Mouse (Mus musculus): ENCODE results near the gene Nectin1. TPM values are rescaled to one million over a fixed set of nuclear protein-coding genes. Genes with fewer than 3 reads are reported as not detected.

Nectin1 gene
- total and polyA plus RNA-seq, 3 experiments, result 0.26 to 1.9 (median 1.8) TPM

- in situ Hi-C loops (cut with MboI; ENCODE audit: low pct_ligation_motif_present, low pct_unique_long_range_greater_than_20kb, low sequenced_read_pairs), result no loop called here
- dilution Hi-C loops (cut with MboI; ENCODE audit: extremely low pct_ligation_motif_present, extremely low pct_unique_long_range_greater_than_20kb, low sequenced_read_pairs), result no loop called here
- Histone ChIP-seq H3K4me1 (ENCODE audit: control insufficient read depth in 1 of 2, insufficient read depth in 2 of 2) (peaks cover 16 to 34% of the 10 kb centered on the region in 2 experiments), H3K4me2 (ENCODE audit: insufficient read depth, low read depth, poor library complexity, severe bottlenecking) (no peak overlapping the region), H3K36me3 (replicated peaks in 1 of 2; ENCODE audit: control insufficient read depth in 1 of 2, insufficient read depth in 1 of 2, low read length in 1 of 2) (no peaks in the 10 kb centered on the region), H3K27me3 (replicated peaks) (peaks cover 42% of the 10 kb centered on the region), H3K27ac (ENCODE audit: insufficient read depth, low read depth) (no peak overlapping the region), H3K9me3 (replicated peaks; ENCODE audit: low read length) (no peaks in the 10 kb centered on the region), H3K79me2 (replicated peaks; ENCODE audit: control insufficient read depth, extremely low read depth, insufficient read depth, poor library complexity, severe bottlenecking) (no peaks in the 10 kb centered on the region), H3K4me3 (replicated peaks in 1 of 3; ENCODE audit: low read depth in 2 of 3, low read length in 2 of 3, poor library complexity in 1 of 3) (no peak overlapping the region), H3K9ac (ENCODE audit: insufficient read depth, low read depth) (no peak overlapping the region)
- DNase-seq (ENCODE audit: extremely low read depth), result no peak
- TF ChIP-seq SMC3 (IDR thresholded peaks at IDR 0.05; ENCODE audit: low read depth, low read length) (no peak), RCOR1 (conservative IDR thresholded peaks at IDR 0.05; ENCODE audit: low read depth, low read length) (no peak), USF2 (conservative IDR thresholded peaks at IDR 0.05; ENCODE audit: low read depth, low read length) (no peak), GABPA (IDR thresholded peaks at IDR 0.05; ENCODE audit: insufficient replicate concordance, low read depth, low read length) (no peak), IRF4 (IDR thresholded peaks at IDR 0.05; ENCODE audit: low read depth, low read length) (no peak), ETS1 (conservative IDR thresholded peaks at IDR 0.05; ENCODE audit: low read depth, low read length) (no peak), MYC (IDR thresholded peaks at IDR 0.05; ENCODE audit: low read depth, low read length) (no peak), MEF2A (IDR thresholded peaks at IDR 0.05; ENCODE audit: borderline replicate concordance, low read depth, low read length) (no peak), CHD1 (IDR thresholded peaks at IDR 0.05; ENCODE audit: low read depth, low read length) (no peak), PAX5 (IDR thresholded peaks at IDR 0.05; ENCODE audit: low read length) (no peak), ZC3H11A (IDR thresholded peaks at IDR 0.05; ENCODE audit: low read depth, low read length) (no peak), MAFK (IDR thresholded peaks at IDR 0.05; ENCODE audit: insufficient replicate concordance, low read length) (no peak), E2F4 (IDR thresholded peaks at IDR 0.05; ENCODE audit: insufficient replicate concordance, low read depth, low read length) (no peak), RAD21 (IDR thresholded peaks at IDR 0.05; ENCODE audit: low read depth, low read length) (no peak), USF1 (IDR thresholded peaks at IDR 0.05; ENCODE audit: low read depth, low read length) (no peak), EP300 (IDR thresholded peaks at IDR 0.05; ENCODE audit: low read length) (no peak), ELF1 (IDR thresholded peaks at IDR 0.05; ENCODE audit: low read depth, low read length) (no peak), ZMIZ1 (IDR thresholded peaks at IDR 0.05; ENCODE audit: low read depth, low read length) (no peak), HCFC1 (IDR thresholded peaks at IDR 0.05; ENCODE audit: low read depth, low read length) (no peak), POLR2A (IDR thresholded peaks at IDR 0.05; ENCODE audit: low read depth, low read length) (no peak)
Measured at GRCm38 (mm10) chr9:43719407-43719839, 24.4 kb upstream of the Nectin1 start.

- in situ Hi-C loops (cut with MboI; ENCODE audit: low pct_ligation_motif_present, low pct_unique_long_range_greater_than_20kb, low sequenced_read_pairs), result no loop called here
Measured at GRCm38 (mm10) chr9:43720046-43720445, 23.7 kb upstream of the Nectin1 start.

More at GRCm38 (mm10) chr9:43720046-43720445, 23.7 kb upstream of the Nectin1 start:
- Histone ChIP-seq H3K4me1 (ENCODE audit: control insufficient read depth in 1 of 2, insufficient read depth in 2 of 2) (peaks cover 16 to 33% of the 10 kb centered on the region in 2 experiments), H3K9ac (ENCODE audit: insufficient read depth, low read depth) (no peak overlapping the region), H3K27ac (ENCODE audit: insufficient read depth, low read depth) (no peak overlapping the region), H3K27me3 (replicated peaks) (peaks cover 43% of the 10 kb centered on the region), H3K79me2 (replicated peaks; ENCODE audit: control insufficient read depth, extremely low read depth, insufficient read depth, poor library complexity, severe bottlenecking) (no peaks in the 10 kb centered on the region), H3K9me3 (replicated peaks; ENCODE audit: low read length) (no peaks in the 10 kb centered on the region), H3K4me3 (replicated peaks in 1 of 3; ENCODE audit: low read depth in 2 of 3, low read length in 2 of 3, poor library complexity in 1 of 3) (no peak overlapping the region), H3K36me3 (replicated peaks in 1 of 2; ENCODE audit: control insufficient read depth in 1 of 2, insufficient read depth in 1 of 2, low read length in 1 of 2) (no peaks in the 10 kb centered on the region), H3K4me2 (ENCODE audit: insufficient read depth, low read depth, poor library complexity, severe bottlenecking) (no peak overlapping the region)
- dilution Hi-C loops (cut with MboI; ENCODE audit: extremely low pct_ligation_motif_present, extremely low pct_unique_long_range_greater_than_20kb, low sequenced_read_pairs), result no loop called here
- no peak for DNase-seq (ENCODE audit: extremely low read depth)
- TF ChIP-seq MXI1 (IDR thresholded peaks at IDR 0.05; ENCODE audit: low read depth, low read length), result 0 out of 2 replicates have a peak, but pooled peaks have one; percentile 28
- no peak for TF ChIP-seq EP300 (IDR thresholded peaks at IDR 0.05; ENCODE audit: low read length)
- TF ChIP-seq SMC3 (IDR thresholded peaks at IDR 0.05; ENCODE audit: low read depth, low read length), result no peak
